Mouse (Mus musculus) retina, adult 2 months (tissue): ENCODE data around the gene Fam217b.

Source experiments
- DNase-seq: peaks from one replicate; pipeline ENCODE4 v3.0.0-alpha.2; 2012; ENCODE audit warnings: low read depth, low spot score

Fam217b gene

DNA sequence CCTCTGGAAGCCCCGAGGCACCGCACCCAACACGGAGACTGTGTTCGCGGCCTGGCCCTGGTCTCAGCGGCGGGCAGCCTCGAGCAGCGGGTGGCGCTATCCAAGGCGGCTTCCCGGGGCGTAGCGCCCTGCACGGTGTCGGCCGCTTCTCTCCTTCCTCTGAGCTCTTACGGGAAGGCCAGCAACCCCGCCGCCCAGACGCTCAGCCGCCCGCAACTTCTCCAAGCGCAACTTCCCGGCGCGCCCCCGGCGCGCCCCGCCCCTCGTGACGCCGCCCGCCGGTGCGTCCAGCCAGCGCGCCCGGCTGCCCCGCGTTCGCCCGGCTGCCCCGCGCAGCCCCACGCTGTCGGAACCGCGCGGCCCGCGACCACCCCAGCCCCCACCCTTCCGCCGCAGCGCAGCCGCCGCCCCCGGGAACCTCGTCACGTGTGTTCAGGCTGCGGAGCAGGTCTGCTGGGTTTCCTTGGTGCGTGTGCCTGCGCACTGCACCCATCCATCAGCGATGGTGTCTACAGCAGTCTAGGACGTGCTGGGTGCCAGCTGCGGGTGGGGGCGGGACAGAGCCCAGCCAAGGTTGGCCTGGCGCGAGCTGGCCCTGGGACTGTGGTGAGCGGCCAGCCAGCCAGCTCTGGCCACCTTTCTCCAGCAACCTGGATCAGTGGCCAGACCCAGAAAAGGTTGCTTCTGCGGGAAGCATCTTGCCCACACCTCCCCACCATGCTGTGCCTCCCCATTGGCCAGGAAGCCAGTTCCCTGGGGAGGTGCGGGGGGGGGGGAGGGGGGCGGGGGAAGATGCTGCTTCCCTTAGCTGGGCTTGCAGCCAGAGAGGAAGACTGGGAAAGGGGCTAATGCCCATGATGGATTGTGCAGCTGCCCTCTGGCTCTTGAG is at the start of gene Fam217b, which contains the start of gene Ppp1r3d:
Gene Fam217b, plus strand, starts transcription at position 264 of the 889 bp plus-strand sequence.
Gene Ppp1r3d, minus strand, starts transcription at position 212 of the 889 bp plus-strand sequence.
- no peak for DNase-seq

DNA sequence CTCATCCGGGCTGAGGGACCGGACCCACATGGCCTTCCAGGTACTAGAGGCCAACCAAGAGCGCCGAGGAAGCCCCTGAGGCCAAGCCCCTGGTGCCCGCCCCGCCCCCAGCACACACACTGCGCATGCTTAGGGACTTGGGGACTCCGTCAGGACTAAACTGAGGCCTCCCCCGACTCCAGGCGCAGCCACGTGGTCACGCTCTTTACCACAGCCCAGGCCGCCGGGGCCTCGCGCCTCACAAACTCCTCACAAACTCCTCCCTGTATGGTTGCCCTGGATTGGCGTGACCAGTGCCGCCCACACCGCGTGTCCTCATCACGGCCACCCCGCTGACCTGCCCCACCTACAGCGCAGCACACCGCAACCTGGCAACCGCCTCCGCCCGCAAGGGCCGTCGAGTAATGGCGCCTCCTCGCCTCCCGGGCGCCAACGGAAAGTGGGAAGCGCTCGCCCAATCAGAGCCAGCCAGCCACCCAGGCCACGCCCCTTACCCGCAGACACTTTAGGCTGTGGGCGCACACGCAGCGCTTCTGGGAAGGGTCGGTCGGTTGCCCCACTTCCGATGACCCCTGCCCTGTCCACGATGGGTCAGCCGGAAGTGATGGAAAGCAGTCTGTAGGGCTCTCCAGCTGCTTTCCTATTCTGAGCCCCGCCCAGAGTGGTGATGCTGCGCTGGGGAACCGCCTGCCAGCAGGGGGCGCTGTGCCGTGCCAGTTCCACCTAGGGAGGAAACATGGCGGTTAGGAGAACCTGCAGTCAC is 7.1 kb upstream of the Fam217b start, which contains the start of gene Sycp2:
Gene Sycp2, minus strand, starts transcription at position 633 of the 763 bp plus-strand sequence.
- no peak for DNase-seq

DNA sequence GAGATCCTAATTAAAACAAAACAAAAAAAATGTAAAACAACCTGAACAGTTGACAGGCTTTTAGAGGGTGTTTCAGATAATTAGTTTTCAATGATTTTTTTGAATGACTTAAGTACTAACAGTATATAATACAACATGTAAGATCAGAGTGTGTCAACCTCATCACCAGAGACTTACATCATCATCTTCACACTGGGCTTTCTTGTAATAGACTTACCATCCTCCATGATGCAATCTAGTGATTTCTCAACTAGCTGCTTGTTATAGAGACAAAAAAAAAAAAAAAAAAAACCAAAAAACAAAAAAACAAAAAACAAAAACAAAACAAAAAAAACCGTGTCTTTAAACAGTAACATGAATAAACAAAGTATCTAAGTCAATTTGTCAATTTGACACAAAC is 5.3 kb upstream of the Fam217b start:
- no peak for DNase-seq

DNA sequence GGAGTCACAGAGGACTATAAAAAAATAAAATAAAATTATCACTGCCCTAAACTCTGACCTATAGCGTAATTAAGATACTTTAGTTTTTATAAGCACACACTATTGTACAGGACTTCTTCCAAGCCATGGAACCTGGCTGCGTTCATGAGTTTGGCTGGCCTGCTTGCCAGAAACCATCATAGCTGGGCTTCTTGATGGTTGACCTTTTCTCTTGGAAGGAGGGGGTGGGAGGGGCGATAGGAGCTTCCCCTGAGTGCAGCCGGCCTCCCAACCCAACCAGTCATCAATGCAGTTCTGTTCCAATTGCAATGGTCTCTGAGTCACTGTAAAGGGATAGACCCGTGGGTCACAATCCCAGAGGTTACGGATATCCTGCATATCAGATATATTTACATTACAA is 4.0 kb upstream of the Fam217b start:
- DNase-seq, result no peak

DNA sequence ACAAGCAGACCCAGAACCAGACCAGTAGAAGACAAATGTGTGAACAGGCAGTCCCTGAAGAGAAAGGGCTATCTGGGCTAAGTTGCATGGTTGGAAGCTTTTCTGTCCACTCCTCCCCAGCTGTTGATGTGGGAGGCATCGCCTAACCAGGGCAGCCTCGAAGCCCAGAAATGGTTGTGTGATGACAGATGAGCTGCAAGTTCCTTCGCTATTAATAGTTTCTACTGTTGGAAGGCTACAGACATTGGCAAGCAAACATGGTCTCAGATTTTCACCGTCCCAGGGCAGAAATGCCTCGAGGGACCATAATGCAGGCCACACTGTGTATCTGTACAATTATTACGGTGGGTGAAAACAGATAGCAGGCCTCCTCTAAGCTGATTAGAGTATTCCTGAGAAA is 1.7 kb upstream of the Fam217b start:
- no peak for DNase-seq

DNA sequence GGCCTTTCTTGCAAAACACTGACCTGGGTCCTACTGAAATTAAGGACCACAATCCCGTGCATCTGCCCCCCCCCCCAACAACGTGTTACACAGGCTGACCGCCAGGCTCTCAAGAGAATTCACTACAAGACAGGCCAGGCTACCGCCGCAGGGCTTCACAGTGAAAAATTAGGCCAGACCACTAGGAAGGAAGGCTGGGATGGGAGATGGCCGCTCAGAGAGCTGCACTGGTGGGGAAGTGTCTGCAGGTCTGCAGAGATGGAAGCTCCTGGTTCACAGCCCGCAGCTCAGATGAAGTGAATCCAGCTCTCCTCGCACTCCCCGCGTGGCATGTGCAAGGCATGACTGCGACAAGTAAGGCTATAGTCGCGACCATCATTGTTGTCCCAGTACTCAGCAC is 1.2 kb upstream of the Fam217b start:
- no peak for DNase-seq

DNA sequence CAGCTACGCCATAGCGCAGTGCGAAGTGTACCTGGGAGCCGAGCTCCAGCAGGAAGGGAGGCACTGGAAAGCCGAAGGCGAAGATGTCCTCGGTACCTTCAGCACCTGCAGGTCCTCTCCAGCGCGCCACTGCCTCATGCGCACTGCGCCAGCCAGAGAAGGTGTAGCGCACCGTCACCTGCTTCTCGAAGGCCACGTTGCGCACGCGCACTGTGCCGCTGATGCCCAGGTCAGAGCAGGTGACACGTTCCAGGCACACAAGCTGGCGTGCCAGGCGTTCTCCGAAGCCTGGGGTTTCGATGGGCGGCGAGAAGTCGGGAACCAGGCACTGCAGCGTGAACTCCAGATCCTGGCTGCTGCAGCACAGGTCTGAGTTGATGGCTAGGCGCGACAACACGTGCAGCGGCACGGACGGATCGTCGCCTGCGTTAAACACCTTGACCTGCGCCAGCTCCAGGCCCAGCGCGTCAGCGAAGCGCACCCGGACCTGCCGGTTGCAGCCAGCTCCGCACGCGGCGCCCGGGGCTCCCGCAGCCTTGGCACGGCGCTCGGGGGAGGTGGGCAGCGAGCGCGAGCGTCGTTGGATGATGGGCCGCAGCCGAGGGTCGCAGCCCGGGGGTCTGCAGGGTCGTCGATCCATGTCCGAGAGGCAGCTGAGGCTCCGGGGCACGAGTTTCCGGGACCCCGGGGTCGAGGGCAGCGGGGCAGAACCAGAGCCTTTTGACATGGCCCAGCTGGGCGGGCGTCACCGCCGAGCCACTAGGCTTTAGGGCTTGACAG is 653 bp upstream of the Fam217b start:
- DNase-seq, result no peak

DNA sequence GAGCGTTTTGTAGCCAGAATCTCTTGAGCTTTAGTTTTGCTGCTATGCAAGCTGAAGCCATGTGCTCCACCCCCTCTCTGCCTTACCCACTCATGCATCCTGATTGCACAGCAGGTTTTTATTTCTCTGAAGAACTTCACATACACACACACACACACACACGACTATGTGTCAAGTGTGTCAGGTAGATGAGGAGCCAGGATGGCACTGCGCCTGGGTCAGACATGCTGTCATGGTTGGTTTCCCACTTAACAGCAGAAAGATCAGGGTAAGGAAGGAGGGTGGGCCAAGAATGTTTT is 775 bp downstream of the Fam217b start:
- no peak for DNase-seq

DNA sequence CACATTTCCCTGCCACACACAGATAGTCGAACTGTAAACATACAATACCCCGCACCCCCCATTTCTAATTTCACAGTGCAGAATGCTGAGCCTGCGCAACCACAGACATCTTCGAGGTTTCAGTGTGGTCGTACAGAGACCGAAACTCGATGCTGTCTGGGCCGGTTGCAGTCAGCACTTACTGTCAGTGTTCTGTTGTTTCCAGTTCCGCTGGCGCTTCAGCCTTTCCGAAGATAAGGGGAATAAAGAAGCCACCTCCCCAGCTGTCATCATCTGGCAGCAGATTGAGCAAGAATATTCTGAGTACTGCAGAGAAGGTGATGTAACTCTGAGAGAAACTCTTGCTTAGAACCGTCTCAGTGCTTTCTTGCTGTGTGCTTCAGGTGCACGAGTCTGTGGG is 2.1 kb downstream of the Fam217b start:
- no peak for DNase-seq

DNA sequence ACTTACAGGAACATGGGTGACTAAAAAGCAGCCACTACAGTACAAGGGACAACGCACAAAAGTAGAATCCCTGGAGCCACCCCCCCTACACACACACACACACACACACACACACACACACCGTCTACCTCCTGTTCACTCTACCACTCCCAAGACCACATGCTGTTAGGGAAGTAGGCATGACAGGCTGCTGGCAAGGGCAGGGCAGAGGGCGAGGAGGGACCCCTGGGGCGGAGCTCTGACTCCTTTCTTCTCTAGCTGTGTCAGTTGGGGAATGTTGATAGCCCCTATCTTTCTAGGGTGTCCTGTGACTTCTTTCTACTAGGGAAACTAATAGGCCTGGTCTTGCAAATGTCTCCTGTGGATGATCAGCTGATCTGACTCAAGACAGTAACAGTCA is 2.6 kb downstream of the Fam217b start:
- no peak for DNase-seq

DNA sequence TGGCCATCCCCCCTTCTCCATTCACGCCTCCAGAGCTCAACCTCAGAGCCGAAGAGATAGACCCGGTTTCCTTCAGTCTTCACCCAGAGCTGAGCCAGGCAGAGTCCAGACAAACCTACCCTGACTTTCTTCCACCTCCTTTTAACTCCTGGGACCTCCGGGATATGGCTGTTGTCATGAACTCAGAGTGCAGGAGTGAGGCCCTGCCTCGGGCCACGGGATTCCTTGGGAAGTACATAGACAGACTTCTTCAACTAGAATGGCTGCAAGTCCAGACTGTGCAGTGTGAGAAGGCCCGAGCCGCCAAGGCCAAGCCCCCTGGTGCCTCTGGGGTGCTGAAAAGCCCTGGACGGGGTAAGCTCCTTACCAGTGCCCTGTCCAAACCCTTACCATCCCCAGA is 6.3 kb downstream of the Fam217b start:
- DNase-seq, result no peak

DNA sequence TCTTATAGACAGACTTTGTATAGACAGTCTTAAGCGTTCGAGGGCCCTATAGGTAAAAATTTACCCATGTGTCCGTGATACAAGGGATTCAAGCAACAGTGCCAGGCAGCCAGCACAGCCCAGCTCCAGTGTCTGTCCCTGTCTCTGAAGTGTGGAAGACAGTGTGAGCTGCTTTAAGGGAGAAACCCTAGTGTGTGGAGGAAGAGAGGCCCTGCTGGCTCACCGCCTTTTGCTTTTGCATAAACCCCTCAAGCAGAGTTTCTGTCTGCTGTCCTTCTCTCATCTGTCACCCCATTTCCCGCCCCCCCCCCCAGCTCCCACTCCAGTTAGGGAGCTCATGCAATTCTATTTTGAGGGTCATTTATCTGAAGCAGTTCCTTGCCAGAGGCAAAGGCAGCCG is 7.3 kb downstream of the Fam217b start:
- no peak for DNase-seq

DNA sequence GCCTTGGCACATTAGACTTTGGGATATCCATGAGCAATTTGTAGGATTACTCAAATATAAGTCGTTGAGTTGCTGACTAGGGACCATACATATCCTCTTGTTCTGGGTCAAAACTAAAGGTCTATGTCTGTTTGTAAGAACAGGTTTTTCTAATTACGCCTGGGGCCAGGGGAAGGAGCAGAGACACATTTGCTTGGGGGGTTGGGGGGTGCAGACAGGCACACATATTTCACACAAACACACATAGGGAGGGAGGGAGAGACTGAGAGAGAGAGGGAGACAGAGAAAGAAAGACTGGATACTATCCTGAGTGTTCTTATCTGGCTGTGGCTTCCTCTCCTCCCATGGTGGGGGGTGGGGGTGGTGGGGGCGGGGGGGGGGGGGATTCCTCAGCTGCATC is 7.9 kb downstream of the Fam217b start:
- DNase-seq, result no peak

DNA sequence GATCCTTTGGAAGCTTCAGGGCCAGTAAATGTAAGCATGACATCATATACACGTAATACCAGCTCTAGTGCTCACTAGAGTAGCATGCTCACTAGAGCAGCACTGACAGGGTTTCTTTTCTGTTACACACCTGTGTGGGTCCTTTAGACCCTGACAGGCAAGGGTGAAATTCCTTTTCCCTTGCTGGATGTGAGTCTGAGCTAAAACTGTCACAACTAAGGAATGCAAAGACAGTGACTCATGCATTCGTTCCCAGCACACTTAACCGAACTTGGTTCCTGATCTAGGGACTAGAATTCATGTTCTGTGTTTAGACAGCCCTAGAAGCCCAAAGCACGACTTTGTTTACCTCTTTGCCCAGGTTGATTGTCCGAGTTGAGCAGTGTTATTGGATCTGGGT is 8.9 kb downstream of the Fam217b start:
- DNase-seq, result no peak

DNA sequence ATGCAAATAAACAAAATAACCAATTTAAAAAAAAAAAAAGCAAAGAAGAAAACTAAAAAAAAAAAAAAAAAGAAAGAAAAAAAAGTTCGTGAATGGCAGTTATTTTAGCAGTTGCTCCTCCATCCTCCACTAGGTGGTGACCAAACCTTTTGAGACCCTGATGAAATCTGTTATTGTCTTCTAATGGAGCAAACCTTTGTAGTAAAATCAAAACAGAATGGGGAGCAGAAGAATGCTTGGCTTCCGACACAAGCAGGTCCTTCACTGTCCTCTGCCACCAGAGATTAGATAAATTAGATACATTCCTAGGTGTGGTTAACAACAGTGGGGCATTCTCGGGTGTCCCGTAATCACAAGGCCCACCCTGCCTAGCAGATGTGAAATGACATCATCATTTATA is 11.9 kb downstream of the Fam217b start:
- DNase-seq, result no peak

DNA sequence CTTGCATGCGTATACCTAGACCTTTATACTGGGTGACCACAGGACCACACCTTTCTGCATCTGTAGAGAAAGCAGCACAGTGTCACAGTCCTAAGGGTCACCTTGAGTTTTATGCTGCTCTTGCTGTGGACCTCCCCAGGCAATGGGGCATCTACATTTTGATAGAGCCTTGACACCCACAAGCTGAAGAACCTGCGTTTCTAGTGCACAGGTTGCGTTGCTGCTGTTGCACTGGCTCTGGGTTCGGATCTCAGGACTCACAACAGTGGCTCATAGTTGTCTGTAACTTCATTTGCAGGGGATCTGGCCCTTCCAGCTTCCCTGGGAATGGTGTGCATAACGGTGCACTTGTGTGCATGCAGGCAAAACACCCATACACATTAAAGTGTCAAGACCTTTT is 12.9 kb downstream of the Fam217b start:
- DNase-seq, result no peak

DNA sequence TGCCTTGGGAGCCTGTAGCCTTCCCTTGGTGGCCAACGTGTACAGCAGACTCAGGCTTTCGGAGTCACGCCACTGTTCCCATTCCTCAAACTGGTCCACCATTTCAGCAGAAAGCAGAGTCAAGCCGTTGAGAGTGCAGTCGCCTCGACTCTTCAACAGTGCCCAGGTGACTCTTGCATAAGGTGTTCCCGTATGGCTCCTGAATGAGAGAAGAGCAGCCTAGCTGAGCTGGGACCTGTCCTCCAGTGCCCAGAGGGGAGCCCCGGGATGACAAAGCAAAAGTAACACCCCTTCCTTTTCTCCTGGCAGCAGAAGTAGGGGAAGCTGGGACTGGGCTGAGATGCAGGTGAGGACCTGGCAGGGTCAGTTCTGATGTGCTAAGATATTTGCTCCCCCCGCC is 13.9 kb downstream of the Fam217b start:
- DNase-seq, result no peak

DNA sequence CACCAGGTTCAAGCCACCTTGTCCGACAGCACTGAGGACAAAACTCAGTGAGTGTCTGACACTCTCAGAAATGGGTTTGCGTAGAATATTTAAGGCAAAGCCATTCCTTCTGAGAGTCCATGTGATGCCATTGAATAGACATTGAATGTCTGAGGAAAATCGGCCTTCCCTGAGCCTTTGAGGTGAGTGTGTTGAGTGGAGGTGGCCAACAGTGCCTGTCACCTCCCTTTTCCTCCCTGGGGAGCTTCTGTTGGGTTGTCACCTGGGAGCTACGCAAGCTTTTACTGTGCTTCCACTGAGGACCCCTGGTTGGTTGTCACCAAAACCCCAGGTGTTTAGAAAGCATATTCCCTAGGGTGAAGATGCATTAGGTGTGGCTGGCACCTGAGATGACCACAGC is 14.4 kb downstream of the Fam217b start:
- no peak for DNase-seq

DNA sequence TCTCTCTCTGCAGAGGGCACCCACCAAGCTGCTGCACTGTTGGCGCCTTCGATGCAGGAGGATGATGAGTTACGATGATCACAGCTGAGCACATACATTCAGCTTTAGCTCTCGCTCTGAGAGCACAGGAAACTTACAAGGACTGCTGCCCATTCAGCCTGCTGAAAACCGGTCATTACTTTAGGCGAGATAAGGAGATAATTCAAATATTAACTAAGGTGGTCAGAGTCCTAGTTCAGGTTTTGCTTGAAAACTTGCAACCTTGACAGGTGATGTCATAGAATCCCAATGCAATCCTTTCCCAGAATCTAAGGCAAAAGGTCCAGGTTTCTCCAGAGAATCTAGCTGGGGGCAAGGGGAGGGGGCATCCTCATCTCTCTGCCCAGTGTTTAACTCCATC is 15.1 kb downstream of the Fam217b start:
- DNase-seq, result no peak

DNA sequence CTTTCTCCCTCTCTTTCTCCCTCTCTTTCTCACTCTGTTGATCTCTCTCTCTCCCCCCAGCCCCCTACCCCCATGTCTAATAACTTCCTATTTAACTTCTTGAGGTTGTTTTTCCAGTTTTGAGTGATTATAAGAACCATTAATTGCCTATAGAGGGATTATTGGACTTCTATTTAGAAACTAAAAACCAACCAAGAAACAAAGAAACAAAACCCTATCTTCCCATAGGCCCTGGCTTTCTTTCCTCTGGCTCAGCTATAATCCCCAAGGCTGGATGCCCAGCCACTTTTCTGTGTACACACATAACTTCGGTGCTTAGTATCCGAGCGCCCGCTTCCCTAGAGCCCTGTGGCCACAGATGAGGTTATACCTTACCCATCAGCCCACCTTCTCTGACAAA is 15.9 kb downstream of the Fam217b start, which contains the start of gene Cdh26:
Gene Cdh26, plus strand, starts transcription at position 301 of the 400 bp plus-strand sequence.
- no peak for DNase-seq

DNA sequence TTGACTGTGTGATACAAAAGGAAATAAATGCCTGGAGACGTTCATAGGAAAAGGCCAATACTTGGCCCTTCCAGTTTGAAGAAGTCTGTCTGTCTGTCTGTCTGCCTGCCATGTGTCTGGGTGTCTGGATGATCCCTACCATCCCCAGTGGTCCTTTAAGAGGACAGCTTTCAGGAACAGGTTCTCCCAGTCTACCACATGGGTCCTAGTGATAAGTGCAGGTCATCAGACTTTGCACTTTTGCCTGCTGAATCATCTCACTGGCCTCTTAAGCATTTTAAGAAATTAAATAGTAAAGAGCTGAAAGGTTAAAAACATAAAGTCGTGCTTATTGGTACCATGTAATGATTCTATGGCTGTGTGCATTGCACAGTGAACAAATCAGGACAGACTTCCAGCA is 19.2 kb downstream of the Fam217b start:
- DNase-seq, result no peak

DNA sequence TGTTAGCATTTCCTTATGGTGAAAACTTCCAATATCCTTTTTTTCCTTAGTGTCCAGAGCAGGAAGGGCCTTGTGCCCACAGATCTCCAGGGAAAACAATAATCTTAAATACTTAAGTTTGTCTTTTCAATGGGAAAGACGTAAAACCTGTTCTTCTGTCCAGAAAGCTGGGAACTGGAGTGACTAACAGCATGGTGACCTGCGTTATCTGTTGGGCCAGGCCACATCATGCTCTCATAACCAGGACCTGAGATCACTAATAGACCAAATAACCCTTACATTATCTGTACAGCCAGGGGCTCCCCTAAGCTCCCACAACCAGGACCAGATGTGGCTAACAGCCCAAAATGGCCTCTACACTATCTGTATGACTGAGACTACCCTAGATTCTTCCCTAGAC is 19.6 kb downstream of the Fam217b start:
- DNase-seq, result no peak
